Mouse (Mus musculus) urinary bladder, postnatal 4 days (tissue): ENCODE results near the gene Ythdf1.

ENCODE experiments used
- DNase-seq, 2 experiments: peaks; one replicate each; pipeline ENCODE4 v3.0.0; 2021 to 2022; ENCODE audit warnings: low spot score in 2 of 2

Ythdf1 gene

DNA sequence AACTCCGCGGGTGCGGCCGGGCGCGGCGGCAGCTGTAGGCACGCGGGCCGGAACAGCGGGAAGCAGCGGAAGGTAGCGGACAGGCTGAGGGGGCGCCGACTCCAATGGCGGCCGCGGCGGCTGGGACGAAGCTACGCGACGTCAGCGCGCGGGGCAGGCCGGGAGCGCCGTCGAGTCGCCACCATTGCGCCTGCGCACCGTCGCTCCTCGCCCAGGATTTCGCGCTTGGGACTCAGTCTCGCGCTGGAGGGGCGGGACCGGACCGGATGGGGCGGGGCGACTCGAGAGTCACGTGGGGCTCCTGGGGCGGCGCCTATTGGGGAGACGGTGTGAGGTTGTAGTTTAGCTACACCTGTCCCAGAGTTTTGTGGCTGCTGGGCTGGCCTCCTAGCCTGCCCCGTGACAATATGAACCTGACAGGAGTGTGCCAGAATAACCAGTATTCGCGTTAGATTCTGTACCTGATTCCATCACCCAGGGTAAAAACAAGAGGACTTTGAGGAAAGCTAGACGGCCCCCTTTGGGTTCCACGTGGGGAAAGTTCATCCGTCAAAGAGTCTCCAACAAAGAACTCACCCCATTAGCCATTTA, at the start of gene Ythdf1:
Gene Ythdf1, minus strand, starts transcription at position 140 of the 591 bp plus-strand sequence.
- DNase-seq: peak; percentile 96 to 99

DNA sequence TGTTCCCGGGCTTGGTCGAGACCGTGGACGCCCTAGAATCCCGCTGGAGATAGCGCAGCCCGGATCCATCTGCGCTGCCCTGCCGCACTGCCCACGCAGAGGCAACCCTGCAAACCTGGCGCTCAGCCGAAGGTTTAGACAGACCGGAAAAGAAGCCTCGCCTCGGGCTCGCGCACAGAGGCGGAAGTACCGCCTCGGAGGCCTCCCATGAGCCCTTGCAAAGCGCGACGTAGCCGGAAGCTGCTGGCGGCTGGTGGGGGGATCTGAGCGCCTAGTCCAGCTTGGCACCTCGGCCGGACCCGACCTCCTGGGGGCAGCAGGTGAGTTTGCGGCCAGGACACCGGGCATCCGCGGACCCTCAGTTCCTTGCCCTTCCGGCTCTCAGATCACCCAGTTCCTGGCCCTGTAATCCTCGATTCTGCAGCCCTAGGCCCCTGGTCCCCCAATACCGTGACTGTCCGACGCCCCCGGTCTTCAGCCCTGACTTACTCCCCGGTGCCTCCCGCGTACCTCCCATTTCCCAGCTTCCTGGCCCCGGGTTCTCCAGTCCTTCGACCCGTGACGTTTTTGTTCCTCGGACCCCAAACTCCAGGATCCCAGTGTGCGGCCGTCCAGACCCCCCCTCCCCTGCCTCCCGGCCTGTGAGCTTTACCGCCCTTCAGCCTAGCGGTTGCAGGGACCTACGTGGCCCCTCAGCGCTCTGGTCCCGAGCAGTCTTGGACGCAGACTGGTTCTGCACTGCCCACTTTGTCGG, 46.4 kb upstream of the Ythdf1 start, which contains the start of gene Arfgap1:
Gene Arfgap1, plus strand, starts transcription at position 216 of the 754 bp plus-strand sequence.
- peak; percentile 89 to 93 for DNase-seq

DNA sequence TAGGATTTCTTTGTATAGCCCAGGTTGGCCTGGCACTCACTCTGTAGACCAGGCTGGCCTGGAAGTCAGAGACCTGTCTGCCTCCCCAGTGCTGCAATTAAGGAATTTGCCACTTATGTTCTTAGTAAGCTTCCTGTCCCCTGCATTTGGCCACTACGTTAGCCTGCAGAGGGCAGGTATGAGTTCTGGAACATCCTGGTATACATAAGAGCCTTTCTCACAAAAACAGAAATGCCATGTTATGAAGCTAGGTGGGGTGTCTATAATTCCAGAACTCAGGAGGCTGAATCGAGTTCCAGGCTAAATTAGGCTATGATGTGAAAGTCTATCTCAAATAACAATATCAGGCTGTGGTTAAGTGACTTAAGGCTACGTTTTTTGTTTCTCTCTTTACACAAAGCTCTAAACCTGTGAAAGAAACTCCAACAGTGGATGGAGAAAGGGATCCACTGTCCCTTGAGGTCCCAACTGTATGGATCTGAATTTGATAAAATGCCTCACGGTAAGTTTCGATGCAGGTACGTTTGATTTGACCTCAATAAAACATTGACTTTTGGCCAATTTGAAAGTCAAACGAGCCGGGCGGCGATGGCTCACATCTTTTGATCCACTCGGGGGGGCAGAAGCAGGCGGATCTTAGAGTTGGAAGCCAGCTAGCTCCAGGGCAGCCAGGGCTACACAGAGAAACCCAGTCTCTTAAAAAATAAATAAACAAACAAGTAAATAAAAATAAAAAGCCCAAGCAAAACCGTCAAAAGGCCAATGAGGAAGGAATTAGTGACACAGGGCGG, 45.5 kb upstream of the Ythdf1 start:
- no peak for DNase-seq

DNA sequence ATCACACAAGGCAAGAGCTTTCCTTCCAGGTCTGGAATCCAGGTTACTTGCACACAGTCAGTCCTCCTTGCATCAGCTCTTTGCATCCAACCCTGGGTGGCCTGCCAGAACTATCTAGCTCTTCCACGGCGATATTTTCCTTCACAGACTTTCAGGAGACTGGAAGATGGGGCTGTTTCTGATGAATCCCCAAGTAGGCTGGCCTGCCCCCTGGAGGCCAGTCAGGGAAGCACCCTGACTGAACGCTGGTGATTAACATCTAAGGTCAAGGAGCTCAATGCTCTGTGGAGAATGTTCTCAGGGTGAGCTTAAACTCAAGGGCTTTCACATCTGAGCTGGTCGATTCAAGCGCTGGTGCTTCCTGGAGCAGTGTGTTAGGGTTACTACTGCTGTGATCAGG, 43.2 kb upstream of the Ythdf1 start:
- DNase-seq: peak; percentile 58 to 78

DNA sequence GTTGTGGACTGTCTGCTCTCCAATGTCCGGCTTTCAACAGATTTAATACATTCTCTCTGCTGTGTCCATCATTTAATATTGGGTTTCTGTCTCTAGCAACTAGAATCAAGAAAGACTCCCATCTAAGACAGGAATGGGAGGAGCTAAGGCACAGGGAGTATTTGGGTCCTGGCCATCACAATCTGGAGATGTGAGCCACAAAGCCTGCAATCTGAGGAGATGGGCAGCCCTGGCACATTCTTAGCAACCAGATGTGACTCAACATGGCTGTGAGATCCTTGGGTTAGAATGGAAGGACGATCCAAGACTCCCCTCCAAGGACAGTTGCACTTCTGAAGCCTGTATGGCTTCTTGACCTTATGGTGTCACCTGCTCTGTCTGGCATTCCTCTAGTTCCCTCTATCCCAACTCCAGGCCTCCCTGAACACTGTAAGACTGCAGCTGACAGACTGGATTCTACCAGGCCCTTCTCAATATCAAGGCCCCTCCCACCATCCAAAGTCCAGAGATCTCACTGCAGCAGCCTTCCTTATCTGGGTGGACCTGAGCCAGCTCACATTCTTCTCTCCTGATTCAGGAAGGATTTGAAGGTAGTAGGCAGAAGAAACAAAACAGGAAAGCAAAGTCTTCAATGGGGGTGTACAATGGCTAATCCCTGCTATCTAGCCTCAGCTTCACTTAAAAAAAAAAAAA, 42.0 kb upstream of the Ythdf1 start:
- DNase-seq: no peak

DNA sequence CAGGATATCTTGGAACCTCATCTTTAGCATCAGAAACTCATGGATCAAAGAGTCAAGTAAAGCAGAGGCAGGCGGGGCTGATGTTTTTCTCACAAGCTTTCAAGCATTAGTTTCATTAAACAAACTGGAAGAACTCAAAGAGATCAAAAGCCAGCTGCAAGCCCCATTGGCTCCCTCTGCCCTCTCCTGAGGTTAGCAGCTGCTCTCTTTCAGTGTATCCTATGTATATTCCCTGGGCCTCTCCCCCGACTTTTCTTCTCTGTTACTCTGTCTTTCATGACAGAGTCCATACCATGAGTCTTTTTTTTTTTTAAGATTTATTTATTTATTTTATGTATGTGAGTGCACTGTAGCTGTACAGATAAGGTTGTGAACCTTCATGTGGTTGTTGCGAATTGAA, 39.4 kb upstream of the Ythdf1 start:
- no peak for DNase-seq

DNA sequence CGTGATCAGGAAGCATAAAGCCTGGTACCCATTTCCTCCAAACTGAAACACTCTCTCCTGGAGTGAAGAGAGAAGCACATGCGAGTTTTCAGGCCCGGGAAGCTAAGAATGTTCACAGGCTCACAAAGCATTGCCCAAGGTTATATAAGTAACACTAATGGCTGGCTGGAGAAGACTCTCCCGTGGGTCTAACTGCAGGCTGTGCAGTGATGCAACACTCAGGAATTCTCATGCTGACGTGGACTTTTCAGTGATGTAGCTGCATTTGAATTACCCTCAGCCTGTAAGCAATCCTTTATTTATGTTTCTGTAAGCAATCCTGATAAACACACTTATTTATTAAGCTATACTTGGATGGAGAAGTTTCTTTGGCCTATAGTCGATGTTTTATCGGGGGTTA, 38.9 kb upstream of the Ythdf1 start:
- DNase-seq: no peak

DNA sequence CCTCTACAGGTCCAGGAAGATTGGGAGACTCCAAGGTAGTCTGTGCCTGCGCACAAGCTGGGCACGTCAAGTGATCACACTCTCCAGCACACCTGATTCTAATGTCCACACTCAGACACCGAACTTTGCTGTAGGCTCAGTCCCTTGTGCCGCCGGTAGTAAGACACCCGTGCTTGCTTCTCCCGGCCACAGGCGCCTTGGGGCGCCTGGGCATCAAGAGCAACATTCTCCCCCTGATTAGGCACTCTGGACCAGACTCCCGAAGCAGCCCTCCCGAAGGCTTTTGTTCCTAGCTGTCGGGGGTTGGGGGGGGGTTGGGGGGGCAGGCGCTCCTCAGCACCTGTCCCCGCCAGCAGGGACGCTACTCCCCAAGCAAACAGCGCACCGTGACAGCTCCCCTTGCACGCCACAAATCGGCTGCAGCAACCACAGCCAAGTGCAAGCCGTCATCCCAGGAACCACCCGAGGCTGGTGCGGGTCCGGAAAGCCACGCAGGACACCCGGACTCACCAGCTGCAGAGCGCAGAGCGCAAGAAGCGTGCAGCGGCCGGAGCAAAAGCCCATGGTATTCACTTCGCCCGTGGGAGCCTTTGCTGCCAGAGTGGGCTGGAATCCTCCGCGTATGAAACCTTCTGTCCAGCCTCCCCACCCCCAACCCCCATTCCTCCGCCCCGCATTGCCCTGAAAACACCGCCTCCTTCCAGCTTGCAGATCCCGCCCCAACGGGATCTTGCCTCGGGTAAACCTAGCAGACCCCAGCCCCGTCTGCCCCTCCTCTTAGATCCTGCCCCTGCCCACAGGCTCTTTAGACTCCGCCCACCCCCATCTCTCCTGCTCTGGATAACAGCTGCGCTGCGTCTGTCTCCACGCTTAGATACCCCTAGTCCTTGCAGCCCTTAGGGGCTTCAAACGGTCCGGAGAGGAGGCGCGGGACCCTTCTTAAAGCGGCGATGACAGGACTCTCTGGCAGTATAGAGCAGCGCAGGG, 33.6 kb upstream of the Ythdf1 start, which contains the start of gene Nkain4:
Gene Nkain4, minus strand, starts transcription at position 639 of the 987 bp plus-strand sequence.
- DNase-seq: peak in 1 of 2 experiments; percentile 56

DNA sequence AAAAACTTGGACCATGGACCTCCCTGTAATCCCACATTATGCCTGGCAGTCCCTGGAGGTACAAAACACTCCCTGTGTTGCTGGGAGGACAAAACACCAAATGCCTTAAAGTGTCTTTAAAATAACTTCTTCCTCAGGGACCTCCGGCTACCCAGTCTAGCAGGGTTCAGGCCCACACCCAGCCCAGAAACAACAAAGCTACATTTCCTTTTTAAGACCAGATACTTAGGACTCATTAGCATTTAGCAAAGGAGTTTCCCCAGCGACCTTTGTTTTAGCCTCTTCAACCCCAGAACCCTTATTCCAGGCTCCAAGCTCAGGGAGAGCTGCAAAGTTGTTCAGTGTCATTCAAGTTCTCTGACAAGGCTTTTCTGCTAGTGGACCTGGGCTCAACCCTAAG, 32.9 kb upstream of the Ythdf1 start:
- no peak for DNase-seq

DNA sequence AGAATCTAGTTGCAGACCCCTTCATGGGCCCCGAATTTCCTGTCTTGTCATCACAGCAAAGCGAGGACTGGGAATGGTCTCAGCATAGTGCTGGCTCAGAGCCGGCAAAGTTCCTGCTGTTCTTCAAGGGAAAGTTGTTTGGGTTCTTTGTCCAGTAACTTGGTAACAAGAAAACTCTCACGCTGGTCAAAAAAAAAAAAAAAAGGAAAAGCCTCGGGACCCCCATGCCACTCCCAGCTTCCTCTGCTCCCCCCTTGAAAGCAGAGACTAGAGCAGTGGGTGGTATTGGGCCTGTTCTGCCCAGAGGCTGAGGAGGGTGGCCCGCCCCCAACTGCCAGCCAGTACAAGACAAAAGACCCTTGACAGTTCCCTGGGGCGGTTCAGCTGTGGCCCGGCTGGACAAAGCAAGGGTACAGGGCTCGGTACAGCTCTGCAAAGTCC, 32.0 kb upstream of the Ythdf1 start:
- no peak for DNase-seq

DNA sequence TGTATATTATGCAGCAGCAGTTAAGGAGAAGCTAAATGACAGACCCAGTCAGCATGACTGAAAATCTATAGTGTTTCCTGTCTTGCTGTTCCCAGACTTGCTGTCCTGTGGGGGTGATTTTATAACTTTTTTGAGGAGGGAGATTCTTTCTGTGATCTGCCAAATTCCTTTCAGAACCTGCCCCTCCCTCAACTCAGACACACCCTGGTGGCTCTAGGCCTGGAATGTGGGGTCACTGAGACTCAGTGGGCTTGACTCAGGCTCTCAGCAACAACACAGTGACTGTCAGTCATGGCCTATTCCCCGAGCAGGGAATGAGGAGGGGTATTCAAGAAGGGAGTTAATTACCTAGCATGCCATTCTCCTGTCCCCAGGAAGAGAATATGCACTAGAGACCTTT, 29.2 kb upstream of the Ythdf1 start:
- DNase-seq: no peak

DNA sequence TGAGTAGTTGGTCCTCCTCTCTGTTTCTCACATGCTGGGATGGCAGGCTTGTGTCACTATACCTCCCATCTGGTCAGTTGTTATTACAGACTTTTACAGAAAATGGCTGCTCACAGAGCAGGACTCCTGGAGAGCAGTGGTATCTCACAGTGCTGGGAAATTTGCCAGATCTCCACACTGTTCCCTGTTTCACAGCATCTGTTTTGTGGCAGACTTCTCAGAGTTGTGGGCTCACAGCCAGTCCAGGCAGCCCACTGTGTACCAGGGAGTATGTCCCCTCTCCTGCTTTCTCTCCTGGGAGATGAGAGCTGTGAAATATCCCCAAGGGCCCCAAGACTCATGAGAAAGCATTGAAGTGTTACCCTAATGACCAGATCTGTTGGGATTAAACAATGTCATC, 21.1 kb upstream of the Ythdf1 start:
- no peak for DNase-seq

DNA sequence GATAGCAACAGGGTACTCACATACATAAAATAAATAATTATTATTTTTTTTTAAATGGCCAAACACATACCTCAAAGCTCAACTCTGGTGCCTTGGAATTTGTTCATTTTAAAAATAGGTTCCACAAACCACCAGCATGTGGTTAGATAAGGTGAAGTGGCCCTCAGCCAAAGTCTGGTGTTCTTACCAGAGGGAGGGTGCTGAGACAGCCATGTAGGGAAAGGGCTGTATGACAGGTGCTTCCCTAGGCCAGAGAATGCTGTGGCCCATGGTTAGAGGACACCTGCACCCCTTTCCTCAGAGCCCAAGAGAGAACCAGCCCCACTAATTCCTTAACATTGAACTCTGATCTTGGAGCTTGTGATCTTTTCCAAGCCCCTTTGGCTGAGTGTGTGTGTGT, 19.4 kb upstream of the Ythdf1 start:
- no peak for DNase-seq

DNA sequence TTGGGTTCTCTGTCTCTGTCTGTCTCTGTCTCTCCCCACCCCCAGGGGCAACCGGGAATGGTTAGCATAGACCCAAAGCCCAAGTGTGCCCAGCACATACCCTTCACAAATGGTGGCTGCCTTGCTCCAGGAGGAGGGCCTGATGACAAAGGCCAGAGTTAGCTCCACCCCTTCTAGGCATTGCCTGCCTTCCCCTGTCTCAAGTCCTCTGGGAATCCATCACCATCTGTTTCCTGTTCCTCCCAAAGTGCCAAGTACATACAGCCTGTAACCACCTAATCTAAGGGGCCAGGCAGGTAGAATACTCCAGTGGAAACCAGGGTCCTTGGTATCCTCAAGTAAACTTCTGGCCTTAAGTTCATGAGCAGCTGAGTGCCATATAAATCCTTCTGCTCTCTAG, 11.7 kb upstream of the Ythdf1 start:
- DNase-seq: no peak

DNA sequence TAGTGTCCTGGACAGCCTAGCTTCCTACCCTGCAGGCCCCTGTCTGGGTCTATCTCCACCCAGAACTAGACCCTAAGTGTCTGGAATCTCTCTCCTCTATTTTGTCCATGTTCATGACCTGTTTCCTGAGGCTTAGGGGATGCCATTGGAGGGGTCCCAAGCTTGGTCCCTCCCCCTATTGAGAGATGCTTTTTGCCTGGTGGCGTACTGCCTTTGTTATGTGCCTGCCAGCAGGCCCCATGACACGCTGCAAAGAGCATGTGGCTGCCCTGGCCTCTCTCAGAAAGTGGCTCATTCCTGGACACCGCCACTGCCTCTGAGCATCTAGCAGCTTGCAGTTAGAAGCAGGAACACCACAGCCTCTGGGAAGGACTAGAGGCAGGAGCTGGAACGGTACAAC, 8.0 kb upstream of the Ythdf1 start, which contains the start of gene Birc7:
Gene Birc7, plus strand, starts transcription at position 301 of the 400 bp plus-strand sequence.
- DNase-seq: no peak

DNA sequence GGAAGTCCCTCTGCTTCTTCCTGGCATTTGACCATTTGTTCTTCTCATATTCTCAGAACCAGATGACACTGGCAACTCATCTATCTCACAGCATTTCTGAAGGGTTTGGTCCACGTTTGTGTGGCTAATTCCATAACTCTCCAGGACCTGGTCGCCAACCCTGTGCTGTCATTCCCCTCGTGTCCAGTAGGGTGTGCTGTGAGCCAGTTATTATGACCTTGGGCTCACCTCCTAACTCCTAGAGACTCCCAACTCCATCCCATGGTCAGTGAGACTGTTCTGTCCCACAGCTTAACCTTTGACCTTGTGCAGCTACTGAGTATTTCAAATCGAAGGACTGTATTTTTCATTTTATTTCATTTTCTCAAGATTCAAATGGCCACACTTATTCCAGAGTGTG, 4.4 kb upstream of the Ythdf1 start:
- DNase-seq: peak; percentile 52 to 79

DNA sequence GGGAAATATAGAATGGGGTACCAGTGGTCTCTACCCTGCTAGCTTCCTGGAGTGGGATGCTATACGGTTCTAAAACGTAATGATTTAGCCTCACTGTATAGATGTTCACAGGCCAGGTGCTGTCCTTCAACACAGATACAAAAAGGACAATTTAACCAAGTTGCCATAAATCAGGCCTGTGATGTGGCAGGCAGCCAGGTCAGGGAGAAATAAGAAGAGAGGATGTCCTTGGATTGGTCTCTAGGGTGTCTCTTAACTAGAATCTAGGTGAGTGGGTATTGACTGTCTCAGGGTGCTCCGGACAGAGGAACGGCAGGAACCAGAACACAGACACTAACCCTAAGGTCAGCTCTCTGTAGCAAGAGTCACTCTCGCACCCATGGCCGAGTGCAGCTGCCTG, 2.0 kb upstream of the Ythdf1 start:
- DNase-seq: no peak

DNA sequence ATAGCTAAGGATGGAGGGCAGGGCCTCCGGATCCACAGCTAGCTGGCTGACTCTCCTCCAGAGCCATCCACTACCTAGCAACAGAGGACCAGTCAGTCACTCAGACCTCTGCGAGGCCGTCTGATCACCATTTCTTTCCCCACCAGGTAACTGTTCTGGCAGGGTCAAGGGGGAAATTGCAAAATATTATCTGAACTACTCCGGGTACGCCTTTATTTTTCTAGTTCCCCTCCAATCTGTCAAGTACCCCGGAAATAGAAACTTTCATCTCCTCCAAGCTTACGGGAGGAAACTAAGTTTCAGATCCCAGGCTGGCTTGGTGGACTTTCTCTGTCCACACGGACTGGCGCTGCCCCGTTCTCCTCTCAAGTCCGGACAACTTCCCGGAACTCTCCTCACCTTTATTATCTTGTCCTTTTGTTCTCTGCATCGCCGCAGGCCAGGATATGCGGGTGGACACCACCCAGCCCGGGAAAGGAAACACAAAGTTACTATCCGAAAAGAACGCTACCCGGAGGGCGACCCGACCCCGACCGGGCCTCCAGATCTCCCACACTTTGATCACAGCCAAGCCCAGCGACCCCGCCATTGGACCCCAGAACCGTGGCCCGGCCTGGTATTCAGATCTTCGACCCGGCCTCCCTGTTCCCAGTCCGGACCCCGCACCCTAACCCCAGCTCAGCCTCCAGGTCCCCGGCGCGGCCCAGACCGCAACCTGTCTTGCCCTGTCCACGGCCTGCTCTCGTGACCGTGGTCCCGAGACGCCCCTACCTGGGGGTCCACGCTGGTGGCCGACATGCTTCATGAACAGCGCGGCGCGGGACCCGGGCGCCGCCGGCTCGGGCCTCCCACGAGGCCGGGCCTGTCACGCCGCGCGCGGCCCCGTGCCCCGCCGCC, 588 bp downstream of the Ythdf1 start:
- DNase-seq: peak in 1 of 2 experiments; percentile 24

DNA sequence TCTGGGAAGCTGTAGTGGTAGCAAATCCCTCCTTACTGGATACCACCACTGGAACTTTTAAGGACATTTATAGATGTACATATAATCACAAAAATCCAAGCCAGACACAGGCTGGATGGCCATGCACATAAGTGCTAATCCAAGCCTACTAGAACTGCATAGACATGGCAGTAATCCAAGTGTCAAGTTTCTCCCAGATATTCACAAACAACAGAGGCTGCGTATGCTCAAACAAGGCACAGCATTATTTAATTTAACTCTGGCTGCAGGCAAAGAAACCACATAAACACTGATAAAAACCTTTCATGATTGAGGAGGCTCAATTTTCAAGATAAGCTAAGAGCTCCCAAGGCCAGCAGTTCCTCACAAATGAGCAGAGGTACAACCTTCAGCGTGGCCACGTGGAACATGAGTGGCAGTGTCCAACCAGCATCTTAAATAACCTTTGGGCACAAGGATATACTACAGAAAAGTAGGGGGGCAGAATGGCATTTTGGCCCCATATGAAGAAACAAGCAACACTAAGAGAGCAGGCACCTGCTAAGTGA, 4.8 kb downstream of the Ythdf1 start:
- DNase-seq: no peak
